Comparison of ENCODE assay signal across 23 mouse cellular contexts in the genomic region with DNA sequence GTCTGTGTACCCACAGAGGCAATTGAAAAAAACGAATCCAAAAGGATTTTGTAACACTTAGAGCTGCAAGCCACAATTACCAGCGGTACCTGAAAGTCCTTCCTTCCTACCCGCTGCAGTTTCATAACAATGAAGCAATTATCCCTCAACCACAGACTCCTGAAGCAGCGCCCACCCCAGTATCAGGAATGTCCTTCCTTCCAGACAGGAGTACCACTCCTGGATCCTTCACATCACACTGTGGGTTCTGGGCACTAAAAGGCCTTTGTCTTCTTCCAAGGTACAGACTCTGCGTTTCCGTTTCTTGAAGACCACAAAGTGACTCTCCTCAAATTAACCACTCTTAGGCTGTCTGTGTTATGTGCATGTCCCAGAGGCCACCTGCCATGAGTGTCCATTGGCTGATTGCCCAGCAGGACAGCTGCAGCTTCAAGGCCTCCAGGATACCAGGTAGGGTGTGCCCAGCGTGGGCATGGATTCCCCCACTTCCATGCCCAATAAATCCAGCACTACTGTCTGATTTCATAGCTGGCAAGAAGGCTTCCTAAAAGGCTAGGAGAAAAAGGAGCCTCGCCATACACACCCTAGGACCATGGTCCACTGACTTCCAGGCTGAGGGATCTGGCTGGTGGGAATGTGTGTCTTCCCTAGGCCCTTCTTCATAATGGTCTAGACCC. TPM values are rescaled to one million over a fixed set of nuclear protein-coding genes. Genes with fewer than 3 reads are reported as not detected.
DNase-seq lines count a peak whose midpoint lies in the region; ATAC-seq and TF ChIP-seq lines count a peak whose summit lies in the region.
"Had no signal": no experiment of that assay in that cellular context is flagged by ENCODE, and none has a peak within 500 bp of the region (broad histone marks: within the 10 kb centered on the region; RNA-seq: fewer than 3 reads in every experiment).

No protein-coding gene starts in this region.

- ATAC-seq in liver, embryonic 12.5 days: no peak
- ATAC-seq in liver, embryonic 11.5 days (replicated peaks; ENCODE audit: low FRiP score): no peak
- ATAC-seq in liver, embryonic 15.5 days (ENCODE audit: insufficient read depth): no peak
- ATAC-seq in megakaryocyte-erythroid progenitor cell, adult 5-6 weeks (replicated peaks; ENCODE audit: low FRiP score, low TSS enrichment, poor library complexity, severe bottlenecking): no peak
- ATAC-seq in midbrain, embryonic 14.5 days (ENCODE audit: low FRiP score, low TSS enrichment): no peak
- ATAC-seq: CD4-positive, CD25-positive, alpha-beta regulatory T cell, adult 4 months; forebrain, postnatal 0 days; intestine, embryonic 15.5 days; midbrain, embryonic 13.5 days had no signal

- no peak overlapping the region for H3K4me3 ChIP-seq in liver, embryonic 12.5 days
- H3K4me3 ChIP-seq in liver, embryonic 11.5 days (ENCODE audit: low read depth, low read length): no peak overlapping the region
- H3K4me3 ChIP-seq in C2C12 (ENCODE audit: insufficient read depth, poor library complexity, severe bottlenecking): no peak overlapping the region
- H3K4me3 ChIP-seq in liver, embryonic 15.5 days (replicated peaks): no peak overlapping the region
- H3K4me3 ChIP-seq in midbrain, embryonic 14.5 days (replicated peaks; ENCODE audit: low read depth, low read length): no peak overlapping the region
- H3K4me3 ChIP-seq: embryonic facial prominence, embryonic 13.5 days; forebrain, embryonic 10.5 days; heart, embryonic 15.5 days; hindbrain, embryonic 15.5 days; intestine, embryonic 15.5 days; limb, embryonic 12.5 days; midbrain, embryonic 13.5 days; stomach, embryonic 15.5 days had no signal

- TF ChIP-seq CTCF in C2C12 (IDR thresholded peaks at IDR 0.05; ENCODE audit: control insufficient read depth, insufficient read depth, insufficient read length): no peak

- peaks cover 95% of the 10 kb centered on the region for H3K4me1 ChIP-seq in liver, embryonic 12.5 days
- H3K4me1 ChIP-seq in liver, embryonic 11.5 days (replicated peaks; ENCODE audit: control insufficient read depth, insufficient read depth, low read length): peaks cover 62% of the 10 kb centered on the region
- peaks cover 93% of the 10 kb centered on the region for H3K4me1 ChIP-seq in liver, embryonic 15.5 days (replicated peaks)
- H3K4me1 ChIP-seq in midbrain, embryonic 14.5 days (ENCODE audit: control insufficient read depth, insufficient read depth, low read length): no peaks in the 10 kb centered on the region
- H3K4me1 ChIP-seq: embryonic facial prominence, embryonic 13.5 days; hindbrain, embryonic 15.5 days; intestine, embryonic 15.5 days; midbrain, embryonic 13.5 days; stomach, embryonic 15.5 days had no signal

- no peaks in the 10 kb centered on the region for H3K9me3 ChIP-seq in liver, embryonic 12.5 days (replicated peaks)
- H3K9me3 ChIP-seq in liver, embryonic 11.5 days (ENCODE audit: control insufficient read depth, low read length): no peaks in the 10 kb centered on the region
- no peaks in the 10 kb centered on the region for H3K9me3 ChIP-seq in liver, embryonic 15.5 days (replicated peaks)
- H3K9me3 ChIP-seq in midbrain, embryonic 14.5 days (ENCODE audit: control insufficient read depth, low read length): no peaks in the 10 kb centered on the region
- H3K9me3 ChIP-seq: embryonic facial prominence, embryonic 13.5 days; forebrain, embryonic 10.5 days; heart, embryonic 15.5 days; hindbrain, embryonic 15.5 days; intestine, embryonic 15.5 days; limb, embryonic 12.5 days; midbrain, embryonic 13.5 days; stomach, embryonic 15.5 days had no signal

- no peaks in the 10 kb centered on the region for H3K27me3 ChIP-seq in liver, embryonic 12.5 days (replicated peaks)
- no peaks in the 10 kb centered on the region for H3K27me3 ChIP-seq in liver, embryonic 11.5 days (replicated peaks; ENCODE audit: control insufficient read depth, insufficient read depth, low read length)
- H3K27me3 ChIP-seq in C2C12 (ENCODE audit: control insufficient read depth, insufficient read depth, insufficient read length): no peaks in the 10 kb centered on the region
- no peaks in the 10 kb centered on the region for H3K27me3 ChIP-seq in liver, embryonic 15.5 days
- H3K27me3 ChIP-seq in midbrain, embryonic 14.5 days (ENCODE audit: control insufficient read depth, insufficient read depth, low read length): no peaks in the 10 kb centered on the region
- H3K27me3 ChIP-seq: embryonic facial prominence, embryonic 13.5 days; heart, embryonic 15.5 days; hindbrain, embryonic 15.5 days; intestine, embryonic 15.5 days; limb, embryonic 12.5 days; midbrain, embryonic 13.5 days; stomach, embryonic 15.5 days had no signal

- no peaks in the 10 kb centered on the region for H3K36me3 ChIP-seq in liver, embryonic 12.5 days
- no peaks in the 10 kb centered on the region for H3K36me3 ChIP-seq in liver, embryonic 11.5 days (ENCODE audit: control insufficient read depth, insufficient read depth, low read length)
- no peaks in the 10 kb centered on the region for H3K36me3 ChIP-seq in C2C12 (ENCODE audit: control insufficient read depth, insufficient read depth)
- no peaks in the 10 kb centered on the region for H3K36me3 ChIP-seq in liver, embryonic 15.5 days (replicated peaks)
- H3K36me3 ChIP-seq in midbrain, embryonic 14.5 days (ENCODE audit: control insufficient read depth, insufficient read depth, low read length): no peaks in the 10 kb centered on the region
- H3K36me3 ChIP-seq: embryonic facial prominence, embryonic 13.5 days; forebrain, embryonic 10.5 days; heart, embryonic 15.5 days; hindbrain, embryonic 15.5 days; intestine, embryonic 15.5 days; limb, embryonic 12.5 days; midbrain, embryonic 13.5 days; stomach, embryonic 15.5 days had no signal

- H3K4me2 ChIP-seq in liver, embryonic 12.5 days: peak overlapping the region; percentile 60; the same call in 1 of the 2 replicates
- H3K4me2 ChIP-seq in liver, embryonic 11.5 days: no peak overlapping the region
- H3K4me2 ChIP-seq in liver, embryonic 15.5 days: no peak overlapping the region
- H3K4me2 ChIP-seq in midbrain, embryonic 14.5 days (ENCODE audit: low read length): no peak overlapping the region
- H3K4me2 ChIP-seq: embryonic facial prominence, embryonic 13.5 days; heart, embryonic 15.5 days; hindbrain, embryonic 15.5 days; intestine, embryonic 15.5 days; limb, embryonic 12.5 days; midbrain, embryonic 13.5 days; stomach, embryonic 15.5 days had no signal

- H3K79me2 ChIP-seq in C2C12 (ENCODE audit: control insufficient read depth, insufficient read depth): peaks cover 39% of the 10 kb centered on the region

- peak overlapping the region; percentile 84 for H3K27ac ChIP-seq in liver, embryonic 12.5 days
- H3K27ac ChIP-seq in liver, embryonic 11.5 days (ENCODE audit: low read depth, low read length): no peak overlapping the region; the same call in 1 of the 2 replicates
- H3K27ac ChIP-seq in liver, embryonic 15.5 days (replicated peaks): peak overlapping the region; percentile 87
- H3K27ac ChIP-seq in midbrain, embryonic 14.5 days (replicated peaks; ENCODE audit: low read depth, low read length): no peak overlapping the region
- H3K27ac ChIP-seq: embryonic facial prominence, embryonic 13.5 days; hindbrain, embryonic 15.5 days; intestine, embryonic 15.5 days; limb, embryonic 12.5 days; midbrain, embryonic 13.5 days; stomach, embryonic 15.5 days had no signal

- no peak overlapping the region for H3K9ac ChIP-seq in liver, embryonic 12.5 days
- no peak overlapping the region for H3K9ac ChIP-seq in liver, embryonic 11.5 days (ENCODE audit: low read depth, low read length)
- H3K9ac ChIP-seq in liver, embryonic 15.5 days: peak overlapping the region; percentile 29; the same call in 1 of the 2 replicates
- H3K9ac ChIP-seq in midbrain, embryonic 14.5 days (replicated peaks; ENCODE audit: low read length): no peak overlapping the region
- H3K9ac ChIP-seq: embryonic facial prominence, embryonic 13.5 days; forebrain, postnatal 0 days; heart, embryonic 15.5 days; hindbrain, embryonic 15.5 days; intestine, embryonic 15.5 days; limb, embryonic 12.5 days; midbrain, embryonic 13.5 days; stomach, embryonic 15.5 days had no signal

- H3K79me3 ChIP-seq in C2C12 (ENCODE audit: low read depth): no peaks in the 10 kb centered on the region

- H3ac ChIP-seq in C2C12 (ENCODE audit: control insufficient read depth, insufficient read length, low read depth): peak overlapping the region; percentile 4

- DNase-seq in liver, embryonic 11.5 days (ENCODE audit: low spot score): no peak
- peak; percentile 64 for DNase-seq in 416B (ENCODE audit: low read depth)
- no peak for DNase-seq in thymus, postnatal 36 days
- DNase-seq in midbrain, embryonic 14.5 days: no peak
- DNase-seq: cerebellum, adult 8-10 months; forebrain, postnatal 0 days; heart, postnatal 4 days; lung, postnatal 4 days; right cerebral cortex, postnatal 14 days; thymus, adult 2 months had no signal

- 59% methylated on average over 8 of the region's 8 CpGs for WGBS in liver, embryonic 12.5 days (ENCODE audit: insufficient replicate concordance)
- WGBS in liver, embryonic 11.5 days: 67% methylated on average over 8 of the region's 8 CpGs
- 50% methylated on average over 8 of the region's 8 CpGs for WGBS in liver, embryonic 15.5 days (ENCODE audit: insufficient replicate concordance)
- WGBS in midbrain, embryonic 14.5 days: 73% methylated on average over 8 of the region's 8 CpGs

TF ChIP-seq in C2C12, 6 proteins besides CTCF, POLR2A, EP300 and RAD21:
- TF ChIP-seq FOSL1 (IDR thresholded peaks at IDR 0.05; ENCODE audit: insufficient read depth, low read length, poor library complexity, severe bottlenecking): peak; percentile 6
- no peak for TF ChIP-seq USF1 (IDR thresholded peaks at IDR 0.05; ENCODE audit: low read depth)
- no peak for TF ChIP-seq MYOG (IDR thresholded peaks at IDR 0.05; ENCODE audit: control insufficient read depth, extremely low read depth, insufficient read length)
- TF ChIP-seq MYOD1 (IDR thresholded peaks at IDR 0.05; ENCODE audit: control insufficient read depth, insufficient read length, low read depth): peak; percentile 98
- TF ChIP-seq CEBPB (IDR thresholded peaks at IDR 0.05; ENCODE audit: low read depth): peak; percentile 94
- TF ChIP-seq MAX (IDR thresholded peaks at IDR 0.05): peak; percentile 57
TF ChIP-seq in C2C12: peak in this region for 4.

RNA-seq across cellular contexts. Expression of a gene that starts 32.2 kb away (rescaled TPM):
- 40.7 and 43.2 TPM in 2 replicates for polyA plus RNA-seq in liver, embryonic 12.5 days (2016; fragmentation: Nextera tagmentation; extraction: Ambion mirVana)
- 66.8 and 71.9 TPM in 2 replicates for polyA plus RNA-seq in liver, embryonic 11.5 days (2014; fragmentation: Nextera tagmentation; extraction: Ambion mirVana)
- polyA plus RNA-seq in C2C12 (2012; fragmentation: generic; extraction: Trizol): 105 TPM
- 23.8 and 27.2 TPM in 2 replicates for polyA plus RNA-seq in liver, embryonic 15.5 days (2015; fragmentation: Nextera tagmentation; extraction: Ambion mirVana)
- total RNA-seq in megakaryocyte-erythroid progenitor cell, adult 5-6 weeks (2014; fragmentation: Nextera tagmentation): 18.3 and 24.5 TPM in 2 replicates
- 7.4 and 14.8 TPM in 2 replicates for total RNA-seq in megakaryocyte-erythroid progenitor cell, adult 5-6 weeks (2017)
- polyA plus RNA-seq in midbrain, embryonic 14.5 days (2014; fragmentation: Nextera tagmentation; extraction: Ambion mirVana): 43.4 and 52.0 TPM in 2 replicates

Comparison
In these comparisons a context has a peak if more than half of its experiments do, and no peak if none do; other contexts are left out.
1. H3K27ac ChIP-seq: peak in liver, embryonic 12.5 days (single experiment) and liver, embryonic 15.5 days (single experiment); none in liver, embryonic 11.5 days (single experiment) and midbrain, embryonic 14.5 days (single experiment).